Mouse (Mus musculus): Measurements from ENCODE around the gene Gm20388. TPM values are rescaled to one million over a fixed set of nuclear protein-coding genes. Genes with fewer than 3 reads are reported as not detected.

Gene Gm20388
- polyA plus RNA-seq, 1 experiment from 2014 or later, result 1.4 TPM

DNA sequence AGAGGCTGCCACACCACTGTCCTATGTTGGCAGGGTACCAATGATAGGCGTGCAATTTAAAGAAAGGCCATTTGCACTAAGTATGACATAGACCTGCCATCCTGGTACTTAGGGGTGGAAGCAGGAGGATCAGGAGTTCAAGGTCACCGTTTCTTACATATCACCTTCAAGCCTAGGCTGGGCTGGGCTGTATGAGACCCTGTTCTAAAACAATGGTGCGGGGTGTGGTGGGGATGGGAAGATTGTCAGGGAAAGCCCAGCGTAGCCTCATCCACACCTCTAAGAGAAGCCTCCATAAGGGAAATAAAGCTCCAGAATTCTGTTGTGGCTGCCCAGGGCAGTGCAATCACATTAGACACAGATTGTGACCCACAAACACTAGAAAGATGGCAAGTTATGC, 4324.9 kb downstream of the Gm20388 start:
- 72% methylated on average over 4 of the region's 4 CpGs for WGBS (ENCODE audit: insufficient replicate concordance)

DNA sequence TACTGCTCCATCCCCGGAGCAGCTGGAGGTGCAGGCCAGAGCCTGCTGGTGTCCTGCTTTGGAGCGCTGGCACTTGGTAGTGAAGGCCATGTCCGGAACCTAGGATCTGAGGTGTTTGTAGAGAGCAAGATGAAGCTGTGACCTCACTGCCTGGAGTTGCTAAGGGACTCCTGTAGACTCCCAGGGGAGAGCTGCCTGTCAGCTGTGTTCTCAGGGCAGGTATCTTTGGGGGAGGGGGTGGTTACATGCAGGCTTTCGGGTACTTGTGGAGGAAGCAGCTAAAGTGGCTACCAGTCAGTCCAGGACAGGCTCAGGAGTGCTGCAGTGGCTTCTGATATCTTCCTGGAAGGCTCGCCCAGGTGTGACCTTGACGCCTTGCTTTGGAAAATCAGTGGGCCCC, 4328.7 kb downstream of the Gm20388 start:
- H3K4me1 ChIP-seq (ENCODE audit: control insufficient read depth, low read depth, low read length), result no peaks in the 10 kb centered on the region; the same call in 1 of the 2 replicates
- no peak overlapping the region for H3K9ac ChIP-seq (ENCODE audit: low read depth, low read length)
- H3K36me3 ChIP-seq (ENCODE audit: control insufficient read depth, insufficient read depth), result no peaks in the 10 kb centered on the region
- H3K27ac ChIP-seq (ENCODE audit: low read length), result no peak overlapping the region
- H3K4me3 ChIP-seq (ENCODE audit: low read depth, low read length), result no peak overlapping the region
- no peaks in the 10 kb centered on the region for H3K27me3 ChIP-seq (ENCODE audit: control insufficient read depth, insufficient read depth, low read depth, low read length)
- H3K9me3 ChIP-seq (replicated peaks; ENCODE audit: control insufficient read depth, low read length), result no peaks in the 10 kb centered on the region
- WGBS (ENCODE audit: insufficient replicate concordance), result 62% methylated on average over 6 of the region's 6 CpGs
- ATAC-seq (ENCODE audit: low read depth), result no peak
- H3K4me2 ChIP-seq (ENCODE audit: low read depth, low read length), result no peak overlapping the region

More for the DNA sequence above, 4324.9 kb downstream of the Gm20388 start:
- no peak overlapping the region for H3K4me3 ChIP-seq (ENCODE audit: low read depth, low read length)
- peaks cover 6% of the 10 kb centered on the region; the same call in 1 of the 2 replicates for H3K27me3 ChIP-seq (ENCODE audit: control insufficient read depth, insufficient read depth, low read depth, low read length)
- ATAC-seq (ENCODE audit: low read depth), result no peak
- H3K9me3 ChIP-seq (replicated peaks; ENCODE audit: control insufficient read depth, low read length), result no peaks in the 10 kb centered on the region
- no peak overlapping the region for H3K9ac ChIP-seq (ENCODE audit: low read depth, low read length)
- H3K4me2 ChIP-seq (ENCODE audit: low read depth, low read length), result no peak overlapping the region
- peaks cover 9% of the 10 kb centered on the region for H3K4me1 ChIP-seq (ENCODE audit: control insufficient read depth, low read depth, low read length)
- no peaks in the 10 kb centered on the region for H3K36me3 ChIP-seq (ENCODE audit: control insufficient read depth, insufficient read depth)
- H3K27ac ChIP-seq (ENCODE audit: low read length), result no peak overlapping the region

GRCm38 (mm10) chr8:124240932-124241331, 4330.3 kb downstream of the Gm20388 start:
- no peaks in the 10 kb centered on the region for H3K27me3 ChIP-seq (ENCODE audit: control insufficient read depth, insufficient read depth, low read depth, low read length)
- no peak overlapping the region for H3K4me3 ChIP-seq (ENCODE audit: low read depth, low read length)
- no peak for ATAC-seq (ENCODE audit: low read depth)
- no peaks in the 10 kb centered on the region for H3K9me3 ChIP-seq (replicated peaks; ENCODE audit: control insufficient read depth, low read length)
- no peaks in the 10 kb centered on the region; the same call in 1 of the 2 replicates for H3K4me1 ChIP-seq (ENCODE audit: control insufficient read depth, low read depth, low read length)
- WGBS (ENCODE audit: insufficient replicate concordance), result 59% methylated on average over 8 of the region's 8 CpGs
- no peak overlapping the region for H3K27ac ChIP-seq (ENCODE audit: low read length)
- H3K4me2 ChIP-seq (ENCODE audit: low read depth, low read length), result no peak overlapping the region
- H3K36me3 ChIP-seq (ENCODE audit: control insufficient read depth, insufficient read depth), result no peaks in the 10 kb centered on the region
- no peak overlapping the region for H3K9ac ChIP-seq (ENCODE audit: low read depth, low read length)

- ATAC-seq (ENCODE audit: low read depth), result no peak
- H3K27me3 ChIP-seq (ENCODE audit: control insufficient read depth, insufficient read depth, low read depth, low read length), result no peaks in the 10 kb centered on the region
- no peak overlapping the region for H3K4me3 ChIP-seq (ENCODE audit: low read depth, low read length)
- H3K4me1 ChIP-seq (ENCODE audit: control insufficient read depth, low read depth, low read length), result no peaks in the 10 kb centered on the region; the same call in 1 of the 2 replicates
- no peaks in the 10 kb centered on the region for H3K9me3 ChIP-seq (replicated peaks; ENCODE audit: control insufficient read depth, low read length)
- no peak overlapping the region for H3K4me2 ChIP-seq (ENCODE audit: low read depth, low read length)
- H3K27ac ChIP-seq (ENCODE audit: low read length), result no peak overlapping the region
- H3K36me3 ChIP-seq (ENCODE audit: control insufficient read depth, insufficient read depth), result no peaks in the 10 kb centered on the region
- 75% methylated on average over 6 of the region's 6 CpGs for WGBS (ENCODE audit: insufficient replicate concordance)
- no peak overlapping the region for H3K9ac ChIP-seq (ENCODE audit: low read depth, low read length)
Measured at GRCm38 (mm10) chr8:124242208-124242607, 4331.6 kb downstream of the Gm20388 start.

DNA sequence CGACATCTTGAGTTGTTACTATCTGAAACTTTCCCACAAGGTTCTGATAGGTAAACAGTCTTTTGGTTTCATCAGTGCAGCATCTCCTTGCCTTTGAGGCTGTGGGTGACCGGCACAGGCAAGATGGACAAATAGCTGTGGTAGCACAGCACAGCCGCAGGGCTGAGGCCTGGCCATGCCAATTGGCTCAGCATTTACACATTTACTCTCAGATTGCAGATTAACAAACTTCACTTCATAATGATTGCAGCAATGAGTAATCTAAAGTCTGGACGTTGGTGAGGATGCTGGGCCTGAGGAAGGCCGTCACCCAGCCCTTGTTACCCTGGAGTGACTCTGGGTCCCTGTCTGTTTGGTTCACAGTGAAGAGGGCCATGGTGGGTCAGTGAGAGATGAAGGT, 4332.3 kb downstream of the Gm20388 start:
- no peak overlapping the region for H3K4me2 ChIP-seq (ENCODE audit: low read depth, low read length)
- H3K9me3 ChIP-seq (replicated peaks; ENCODE audit: control insufficient read depth, low read length), result no peaks in the 10 kb centered on the region
- no peaks in the 10 kb centered on the region for H3K27me3 ChIP-seq (ENCODE audit: control insufficient read depth, insufficient read depth, low read depth, low read length)
- H3K4me1 ChIP-seq (ENCODE audit: control insufficient read depth, low read depth, low read length), result no peaks in the 10 kb centered on the region; the same call in 1 of the 2 replicates
- no peak overlapping the region for H3K27ac ChIP-seq (ENCODE audit: low read length)
- ATAC-seq (ENCODE audit: low read depth), result no peak
- 80% methylated on average over 5 of the region's 5 CpGs for WGBS (ENCODE audit: insufficient replicate concordance)
- H3K4me3 ChIP-seq (ENCODE audit: low read depth, low read length), result no peak overlapping the region
- H3K36me3 ChIP-seq (ENCODE audit: control insufficient read depth, insufficient read depth), result no peaks in the 10 kb centered on the region
- no peak overlapping the region for H3K9ac ChIP-seq (ENCODE audit: low read depth, low read length)

- no peaks in the 10 kb centered on the region for H3K9me3 ChIP-seq (replicated peaks; ENCODE audit: control insufficient read depth, low read length)
- WGBS (ENCODE audit: insufficient replicate concordance), result 71% methylated on average over 6 of the region's 6 CpGs
- no peak overlapping the region for H3K4me3 ChIP-seq (ENCODE audit: low read depth, low read length)
- no peak for ATAC-seq (ENCODE audit: low read depth)
- no peaks in the 10 kb centered on the region for H3K36me3 ChIP-seq (ENCODE audit: control insufficient read depth, insufficient read depth)
- no peak overlapping the region for H3K27ac ChIP-seq (ENCODE audit: low read length)
- peaks cover 16% of the 10 kb centered on the region for H3K4me1 ChIP-seq (ENCODE audit: control insufficient read depth, low read depth, low read length)
- no peaks in the 10 kb centered on the region for H3K27me3 ChIP-seq (ENCODE audit: control insufficient read depth, insufficient read depth, low read depth, low read length)
- H3K9ac ChIP-seq (ENCODE audit: low read depth, low read length), result no peak overlapping the region
- no peak overlapping the region for H3K4me2 ChIP-seq (ENCODE audit: low read depth, low read length)
Measured at GRCm38 (mm10) chr8:124247581-124247980, 4336.9 kb downstream of the Gm20388 start.

- Histone ChIP-seq H3K9ac (ENCODE audit: low read depth, low read length) (no peak overlapping the region), H3K27me3 (ENCODE audit: control insufficient read depth, insufficient read depth, low read depth, low read length) (no peaks in the 10 kb centered on the region), H3K4me2 (ENCODE audit: low read depth, low read length) (no peak overlapping the region), H3K4me1 (ENCODE audit: control insufficient read depth, low read depth, low read length) (peaks cover 16% of the 10 kb centered on the region), H3K4me3 (ENCODE audit: low read depth, low read length) (no peak overlapping the region), H3K36me3 (ENCODE audit: control insufficient read depth, insufficient read depth) (no peaks in the 10 kb centered on the region), H3K27ac (ENCODE audit: low read length) (no peak overlapping the region), H3K9me3 (replicated peaks; ENCODE audit: control insufficient read depth, low read length) (no peaks in the 10 kb centered on the region)
- WGBS (ENCODE audit: insufficient replicate concordance), result 61% methylated on average over 6 of the region's 6 CpGs
- peak; percentile 59 for ATAC-seq (ENCODE audit: low read depth)
Measured at GRCm38 (mm10) chr8:124248688-124249087, 4338.0 kb downstream of the Gm20388 start.

GRCm38 (mm10) chr8:124250255-124250654, 4339.6 kb downstream of the Gm20388 start:
- Histone ChIP-seq H3K4me2 (ENCODE audit: low read depth, low read length) (peak overlapping the region; percentile 15; the same call in 1 of the 2 replicates), H3K27ac (ENCODE audit: low read length) (no peak overlapping the region), H3K27me3 (ENCODE audit: control insufficient read depth, insufficient read depth, low read depth, low read length) (no peaks in the 10 kb centered on the region), H3K4me3 (ENCODE audit: low read depth, low read length) (no peak overlapping the region), H3K9ac (ENCODE audit: low read depth, low read length) (no peak overlapping the region), H3K36me3 (ENCODE audit: control insufficient read depth, insufficient read depth) (no peaks in the 10 kb centered on the region), H3K9me3 (replicated peaks; ENCODE audit: control insufficient read depth, low read length) (no peaks in the 10 kb centered on the region), H3K4me1 (ENCODE audit: control insufficient read depth, low read depth, low read length) (peaks cover 16% of the 10 kb centered on the region)
- ATAC-seq (ENCODE audit: low read depth), result peak; percentile 76
- WGBS (ENCODE audit: insufficient replicate concordance), result 15% methylated on average over 3 of the region's 3 CpGs

- Histone ChIP-seq H3K4me3 (ENCODE audit: low read depth, low read length) (no peak overlapping the region), H3K27me3 (ENCODE audit: control insufficient read depth, insufficient read depth, low read depth, low read length) (no peaks in the 10 kb centered on the region), H3K4me1 (ENCODE audit: control insufficient read depth, low read depth, low read length) (peaks cover 16% of the 10 kb centered on the region), H3K9ac (ENCODE audit: low read depth, low read length) (no peak overlapping the region), H3K9me3 (replicated peaks; ENCODE audit: control insufficient read depth, low read length) (no peaks in the 10 kb centered on the region), H3K4me2 (ENCODE audit: low read depth, low read length) (no peak overlapping the region), H3K27ac (ENCODE audit: low read length) (no peak overlapping the region), H3K36me3 (ENCODE audit: control insufficient read depth, insufficient read depth) (no peaks in the 10 kb centered on the region)
- peak; percentile 49 for ATAC-seq (ENCODE audit: low read depth)
- 6% methylated on average over 4 of the region's 4 CpGs for WGBS (ENCODE audit: insufficient replicate concordance)
Measured at GRCm38 (mm10) chr8:124250785-124251184, 4340.1 kb downstream of the Gm20388 start.

All from liver, embryonic 16.5 days (tissue).